Mouse (Mus musculus) monocyte, adult 59 days (primary cell): ENCODE results near the gene Prdm16. TPM values are rescaled to one million over a fixed set of nuclear protein-coding genes. Genes with fewer than 3 reads are reported as not detected.

Source experiments
- total RNA-seq, 2 experiments: library from RNA; stranded (reverse); gene quantifications; one replicate each; pipeline ENCODE4 v1.2.4; 2023

Gene Prdm16
- 1 to 10 TPM in 1 of 2 experiments, under 1 TPM in 1; 0.76 to 2.4 TPM for total RNA-seq

DNA sequence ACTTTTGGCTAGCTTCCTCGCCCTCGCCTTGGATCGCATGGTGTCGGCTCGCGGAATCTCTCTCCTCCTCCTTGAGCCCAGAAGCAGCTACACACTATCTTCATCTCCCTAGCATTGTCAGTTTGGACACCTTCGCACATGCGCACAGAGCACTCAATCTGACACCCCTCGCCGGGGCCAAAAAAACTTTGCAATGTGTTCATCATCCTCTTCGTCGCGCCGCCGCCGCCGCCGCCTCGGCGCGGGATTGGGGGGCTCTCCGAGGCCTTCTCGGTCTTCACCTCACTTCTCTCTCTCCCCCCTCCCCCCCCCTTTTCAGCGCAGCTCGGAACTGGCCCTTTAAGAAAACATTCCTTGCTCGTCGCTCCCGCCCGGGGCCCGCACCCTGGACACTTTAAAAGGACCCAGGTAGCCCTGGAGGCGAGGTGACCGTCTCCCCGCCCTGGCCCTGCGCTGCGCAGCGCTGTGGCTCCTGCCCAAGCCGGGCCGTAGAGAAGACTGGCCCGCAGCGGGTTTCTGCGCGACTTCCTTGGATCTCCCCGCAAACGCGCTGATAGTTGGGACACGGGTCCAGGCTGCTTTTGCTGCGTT lies at the start of gene Prdm16:
TSS of gene Prdm16 (minus strand) at position 153 of the 591 bp plus-strand sequence.

DNA sequence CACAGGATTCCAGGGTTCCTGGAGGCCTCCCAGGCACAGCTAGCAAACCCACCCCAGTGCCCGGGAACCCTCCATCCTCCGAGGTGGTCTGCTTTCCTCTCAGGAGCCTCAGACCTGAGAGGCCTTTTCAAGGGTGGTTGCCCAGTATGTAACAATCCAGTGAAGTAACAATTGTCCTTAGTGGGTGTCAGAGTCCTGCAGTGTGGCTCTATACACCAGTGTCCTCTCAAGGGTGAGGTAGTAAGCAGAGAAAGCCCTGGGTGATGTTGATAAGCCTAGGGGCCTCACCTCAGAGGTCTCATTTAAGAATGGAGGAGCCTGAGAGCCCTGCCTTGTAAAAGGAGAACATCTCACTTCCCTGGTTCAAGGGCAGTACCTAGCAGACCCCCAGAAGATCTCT lies 31.1 kb upstream of the Prdm16 start, which contains the start of gene Actrt2:
TSS of gene Actrt2 (minus strand) at position 101 of the 400 bp plus-strand sequence.

DNA sequence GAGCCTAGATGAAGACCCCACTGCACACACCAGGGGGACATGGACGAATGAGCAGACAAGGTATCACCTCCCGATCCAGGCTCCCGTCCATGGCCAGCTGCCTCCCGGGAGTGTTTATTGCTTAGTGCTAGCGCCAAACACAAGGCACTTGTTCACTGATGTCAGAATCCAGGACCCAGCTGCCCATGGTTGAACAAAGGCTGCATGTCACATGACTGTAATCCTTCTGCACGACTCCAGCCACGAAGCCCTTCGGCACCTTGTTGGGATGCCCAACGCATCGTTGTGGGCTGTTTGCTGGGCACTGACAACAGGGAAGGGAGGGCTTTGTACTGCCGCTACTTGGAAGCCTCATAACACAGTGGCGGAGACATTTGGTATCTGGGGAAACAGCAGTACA lies 300.9 kb downstream of the Prdm16 start, which contains the start of gene B230104I21Rik:
TSS of gene B230104I21Rik (plus strand) at position 367 of the 400 bp plus-strand sequence.

DNA sequence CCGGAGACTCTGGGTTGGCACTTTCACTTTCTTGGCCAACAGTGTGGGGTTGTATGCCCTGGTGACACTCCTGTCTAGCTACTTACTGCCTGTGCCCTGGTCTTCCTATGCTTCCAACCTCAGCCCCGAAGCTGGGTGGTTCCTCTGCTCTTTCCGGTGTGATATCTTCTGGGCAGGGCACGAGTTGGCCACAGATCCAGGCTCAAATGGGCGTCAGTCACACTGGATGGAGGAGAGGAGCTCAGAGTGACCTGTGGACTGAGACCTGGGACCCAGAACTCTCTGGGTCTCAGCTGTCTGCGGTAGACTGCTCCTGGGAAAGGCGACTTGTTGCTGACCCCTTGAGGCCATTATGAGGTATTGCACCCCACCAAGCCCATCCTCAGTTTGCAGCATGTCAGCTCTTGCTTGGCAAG lies 335.2 kb downstream of the Prdm16 start, which contains the start of gene Arhgef16:
TSS of gene Arhgef16 (minus strand) at position 211 of the 416 bp plus-strand sequence.

Other genes starting within 250 kb of the Prdm16 start
- gene Actrt2, start 31.0 kb upstream of the Prdm16 start, total RNA-seq: not detected
- gene Ttc34, start 200.6 kb upstream of the Prdm16 start, total RNA-seq: not detected
- 1 to 10 TPM in 1 of 2 experiments, under 1 TPM in 1; 0.18 to 1.0 TPM for gene Mmel1, start 232.7 kb upstream of the Prdm16 start, total RNA-seq